Mouse (Mus musculus) hindbrain, embryonic 10.5 days (tissue): ENCODE data around the gene Gm9857. TPM values are rescaled to one million over a fixed set of nuclear protein-coding genes. Genes with fewer than 3 reads are reported as not detected.

ENCODE experiments used
- polyA plus RNA-seq: library from polyadenylated mRNA; unstranded; fragments of >200 nt; fragmentation: Nextera tagmentation; extraction: Ambion mirVana; gene quantifications from 2 replicates; pipeline ENCODE4 v1.2.1, GENCODE M21; 2016

Gene Gm9857
- polyA plus RNA-seq, 1 experiment from 2014 or later = not detected

Other genes with a start within 250 kb of the Gm9857 start
- 87.7 and 88.5 TPM in 2 replicates for gene Gpsm2, start 218.1 kb downstream of the Gm9857 start, polyA plus RNA-seq
- gene Aknad1, start 200.8 kb downstream of the Gm9857 start, polyA plus RNA-seq = 0.04 TPM in 1 of 2 replicates, not detected in the other
- 18.9 and 26.1 TPM in 2 replicates for gene Stxbp3, start 99.9 kb downstream of the Gm9857 start, polyA plus RNA-seq
- gene Fndc7, start 50.4 kb downstream of the Gm9857 start, polyA plus RNA-seq = 0.05 TPM in 1 of 2 replicates, not detected in the other
- 52.6 and 74.6 TPM in 2 replicates for gene Prpf38b, start 28.7 kb downstream of the Gm9857 start, polyA plus RNA-seq
- 0.58 and 0.86 TPM in 2 replicates for gene Henmt1, start 572 bp downstream of the Gm9857 start, polyA plus RNA-seq
- gene Fam102b, start 87.2 kb upstream of the Gm9857 start, polyA plus RNA-seq = 5.3 TPM in 2 replicates
- not detected in 2 replicates for gene Slc25a54, start 140.0 kb upstream of the Gm9857 start, polyA plus RNA-seq
- 25.9 and 29.7 TPM in 2 replicates for gene Slc25a24, start 182.7 kb upstream of the Gm9857 start, polyA plus RNA-seq